Mouse (Mus musculus) brain, embryonic 14.5 days (tissue): Measurements from ENCODE around the gene Ankrd26. TPM values are rescaled to one million over a fixed set of nuclear protein-coding genes. Genes with fewer than 3 reads are reported as not detected.
"Not testable (repeated sequence)": the region's sequence is repeated elsewhere in the genome, so short reads cannot be mapped to it uniquely, and the experiment has no call there.

Experiments
- DNase-seq: peaks from one replicate; pipeline ENCODE4 v3.0.0-alpha.2; 2011; ENCODE audit warnings: low read depth
- CTCF ChIP-seq: fragments of 200-500 bp; IDR thresholded peaks from 2 replicates; pipeline ENCODE4 v1.5.1; 2012; ENCODE audit warnings: inconsistent platforms, mild to moderate bottlenecking, moderate library complexity, borderline replicate concordance; ENCODE audit not compliant: insufficient read depth, insufficient read length; ENCODE audit errors: extremely low read depth
- POLR2A ChIP-seq: fragments of 200-500 bp; IDR thresholded peaks from 2 replicates; pipeline ENCODE4 v1.6.1; 2012; ENCODE audit warnings: mild to moderate bottlenecking, inconsistent platforms, borderline replicate concordance; ENCODE audit not compliant: poor library complexity, insufficient read depth, insufficient read length, severe bottlenecking; ENCODE audit errors: extremely low read depth
- polyA plus RNA-seq: library from polyadenylated mRNA; depleted of rRNA; stranded (reverse); fragments of >200 nt; gene quantifications from 2 replicates; pipeline ENCODE4 v1.2.3, GENCODE M21; 2012; rRNA removed

Ankrd26 gene
- polyA plus RNA-seq = 10.5 and 11.3 TPM in 2 replicates

DNA sequence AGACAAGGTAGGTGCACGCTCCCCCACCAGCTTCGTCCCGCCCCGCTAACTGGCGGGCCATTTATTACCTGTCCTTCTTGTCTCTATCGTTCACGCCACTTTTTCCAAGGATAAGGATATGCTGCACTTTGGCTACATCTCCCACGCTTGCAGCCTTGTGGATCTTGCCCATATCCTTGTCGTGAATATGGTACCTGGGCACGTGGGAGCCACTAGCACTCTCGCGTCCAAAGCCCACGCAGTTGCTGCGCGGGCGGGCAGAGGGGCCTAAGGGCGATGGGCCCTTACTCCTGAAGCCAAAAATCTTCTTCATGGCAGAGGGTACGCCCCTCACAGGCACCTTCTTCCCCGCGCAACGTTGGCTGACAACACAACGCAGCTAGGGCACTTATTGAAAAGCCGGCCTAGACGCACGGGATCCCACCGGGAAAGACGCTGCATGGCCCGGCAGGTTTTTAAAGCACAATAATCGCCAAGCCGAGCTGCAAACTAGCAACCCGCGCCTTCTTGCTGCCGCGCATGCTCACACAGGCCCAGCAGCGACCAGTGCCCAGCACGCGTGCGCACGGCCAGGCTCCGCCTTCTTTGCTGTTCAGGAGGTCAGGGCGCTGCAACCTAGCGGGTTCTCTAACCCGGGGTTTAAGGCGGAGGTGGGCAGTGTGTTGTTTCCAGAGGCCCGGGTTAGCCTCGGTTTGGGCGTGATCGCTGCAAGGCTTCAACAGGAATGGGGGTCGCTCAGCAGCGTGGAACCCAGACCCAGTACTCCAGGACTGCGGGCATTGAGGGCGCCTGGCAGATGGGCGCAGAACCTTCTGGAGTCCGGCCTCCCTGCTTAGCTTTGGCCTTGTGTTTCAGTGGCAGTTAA, at the start of gene Ankrd26:
Gene Ankrd26 (minus strand): TSS at position 482 of the 865 bp plus-strand sequence.
- DNase-seq = peak; percentile 97
- TF ChIP-seq CTCF (no peak), POLR2A (peak; percentile 47; the same call in 1 of the 2 replicates)

GRCm38 (mm10) chr6:118608906-118609305, 46.9 kb upstream of the Ankrd26 start:
- DNase-seq = peak; percentile 15
- TF ChIP-seq CTCF = no peak

GRCm38 (mm10) chr6:118605974-118606373, 43.9 kb upstream of the Ankrd26 start:
- DNase-seq = no peak
- no peak for TF ChIP-seq POLR2A
- peak; percentile 22; the same call in 1 of the 2 replicates for TF ChIP-seq CTCF

- DNase-seq = no peak
- TF ChIP-seq POLR2A (no peak), CTCF (no peak)
Observed at GRCm38 (mm10) chr6:118603825-118604224, 41.8 kb upstream of the Ankrd26 start.

GRCm38 (mm10) chr6:118595681-118596055, 33.6 kb upstream of the Ankrd26 start:
- TF ChIP-seq CTCF (no peak), POLR2A (no peak)
- DNase-seq = peak; percentile 24

DNA sequence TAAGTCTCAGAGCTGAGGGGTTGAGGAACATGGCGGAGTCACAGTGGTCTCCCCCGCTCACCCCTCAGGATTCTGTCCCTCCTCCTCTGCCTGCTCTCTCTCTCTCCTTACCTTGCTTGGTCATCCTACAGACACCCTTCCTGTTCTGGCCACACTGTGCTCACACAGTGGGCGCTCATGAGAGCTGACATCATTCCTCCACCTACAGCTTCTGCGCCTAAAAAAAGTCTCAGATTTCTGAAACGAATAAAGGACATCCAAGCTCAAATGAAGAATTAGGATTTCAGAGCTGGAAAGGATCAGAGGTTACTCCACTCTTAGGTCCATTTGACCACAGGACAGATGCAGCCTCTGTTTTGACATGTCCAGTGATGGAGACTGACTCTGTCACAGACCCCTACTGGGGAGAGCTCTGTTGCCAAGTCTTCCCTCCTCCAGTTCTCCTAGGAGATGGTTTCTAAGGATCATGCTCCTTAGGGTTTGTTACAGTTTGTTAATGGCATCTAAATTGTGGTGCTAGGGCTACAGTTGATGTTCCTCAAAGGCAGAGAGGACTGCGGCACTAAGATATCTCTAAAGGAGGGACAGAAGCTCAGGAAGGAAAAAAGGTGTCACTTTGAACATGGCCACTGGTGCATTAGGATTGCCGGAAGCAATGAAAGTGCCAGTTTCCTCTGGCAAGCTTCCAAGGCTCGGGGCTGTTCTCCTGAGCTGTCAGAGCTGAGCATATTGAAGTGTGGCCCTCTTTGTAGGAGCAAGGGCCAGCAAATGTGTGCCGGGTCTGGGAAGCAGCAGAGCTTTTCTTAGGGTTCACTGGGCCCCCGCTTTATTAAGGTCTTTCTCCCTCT, 33.0 kb upstream of the Ankrd26 start:
- TF ChIP-seq POLR2A = no peak
- TF ChIP-seq CTCF = no peak
- DNase-seq = peak; percentile 40

GRCm38 (mm10) chr6:118594070-118594469, 32.0 kb upstream of the Ankrd26 start:
- DNase-seq = peak; percentile 5

DNA sequence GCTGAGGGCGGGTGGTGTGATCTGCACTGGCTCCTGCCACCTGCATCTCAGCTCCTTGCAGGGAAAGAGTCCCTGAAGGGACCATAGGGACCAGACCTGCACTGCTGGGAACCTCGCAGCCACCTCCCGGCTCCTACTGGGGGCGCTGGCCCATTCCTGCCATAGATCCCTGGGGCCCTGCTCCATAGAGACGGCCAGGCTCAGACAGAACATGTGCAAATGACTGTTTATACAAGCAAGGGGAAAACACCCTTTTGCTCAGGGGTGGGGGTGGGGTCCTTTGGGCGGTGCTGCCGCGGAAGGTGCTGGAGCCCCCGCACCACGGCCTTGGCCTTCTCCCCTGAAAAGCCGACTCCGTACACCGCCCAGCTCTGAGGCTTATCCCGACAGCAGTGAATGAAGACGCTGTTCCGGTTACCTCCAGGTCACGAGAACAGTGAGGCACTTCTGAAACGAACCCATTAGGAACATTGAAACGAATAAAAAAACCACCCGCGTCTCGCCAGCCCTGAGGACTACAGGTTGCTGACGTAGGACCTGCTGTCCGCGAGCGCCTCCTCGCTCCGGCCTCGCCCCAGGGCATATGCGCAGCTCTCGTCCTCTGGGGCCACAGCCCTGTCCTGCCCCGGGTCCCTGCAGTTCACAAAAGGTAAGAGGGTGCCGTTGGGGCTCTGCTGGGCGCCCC, 31.5 kb upstream of the Ankrd26 start:
- peak; percentile 46 for DNase-seq
- TF ChIP-seq POLR2A (no peak), CTCF (no peak; the same call in 1 of the 2 replicates)

More at GRCm38 (mm10) chr6:118594070-118594469, 32.0 kb upstream of the Ankrd26 start:
- TF ChIP-seq POLR2A (no peak), CTCF (no peak)

GRCm38 (mm10) chr6:118592662-118593376, 30.8 kb upstream of the Ankrd26 start:
- no peak for TF ChIP-seq POLR2A
- TF ChIP-seq CTCF = no peak
- peak; percentile 12 for DNase-seq

DNA sequence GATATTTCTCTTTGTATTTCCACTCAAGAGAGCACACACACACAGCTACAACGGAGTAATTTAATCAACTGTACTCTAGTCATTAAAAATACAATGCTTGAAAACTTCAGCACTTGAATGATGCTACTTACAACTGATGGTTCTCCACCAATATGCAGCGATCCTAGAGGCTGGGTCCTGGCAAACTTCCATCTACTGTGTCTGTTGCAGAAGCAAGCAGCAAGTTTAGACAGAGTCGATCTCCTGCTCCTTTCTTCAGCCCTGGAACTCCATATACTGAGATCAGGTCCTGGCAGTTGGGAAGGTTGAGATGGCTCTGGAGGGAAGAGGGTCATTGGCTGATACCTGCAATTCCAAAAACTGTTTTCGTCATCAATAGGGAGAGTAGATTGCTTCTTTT, 16.7 kb upstream of the Ankrd26 start:
- not testable (repeated sequence) for DNase-seq

- no peak for TF ChIP-seq POLR2A
- TF ChIP-seq CTCF = no peak
- DNase-seq = peak; percentile 69
Observed at GRCm38 (mm10) chr6:118574351-118574750, 12.3 kb upstream of the Ankrd26 start.

DNA sequence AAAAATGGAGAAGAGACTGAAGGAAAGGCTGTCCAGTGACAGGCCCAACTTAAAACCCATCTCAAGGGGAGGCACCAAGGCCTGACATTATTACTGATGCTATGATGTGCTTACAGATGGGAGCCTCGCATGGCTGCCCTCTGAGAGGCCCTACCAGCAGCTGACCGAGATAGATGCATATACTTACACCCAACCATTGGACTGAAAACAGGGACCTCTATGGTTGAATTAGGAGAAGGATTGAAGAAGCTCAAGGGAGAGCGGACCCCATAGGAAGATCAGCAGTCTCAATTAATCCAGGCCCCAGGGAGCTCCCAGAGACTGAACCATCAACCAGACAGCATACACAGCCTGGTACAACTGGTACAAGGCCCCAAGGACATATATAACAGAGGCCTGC, 5.8 kb upstream of the Ankrd26 start:
- no peak for DNase-seq
- TF ChIP-seq CTCF = no peak
- TF ChIP-seq POLR2A = no peak
